Mouse (Mus musculus) megakaryocyte, adult 5-6 weeks (primary cell): ENCODE results near the gene Rere. TPM values are rescaled to one million over a fixed set of nuclear protein-coding genes. Genes with fewer than 3 reads are reported as not detected.
"Not testable (repeated sequence)": the region's sequence is repeated elsewhere in the genome, so short reads cannot be mapped to it uniquely, and the experiment has no call there.

Experiments used
- ATAC-seq: 2 replicates; pipeline ENCODE4 v1.8.0; 2016; ENCODE audit warnings: mild to moderate bottlenecking, inconsistent platforms; ENCODE audit not compliant: poor library complexity, severe bottlenecking
- total RNA-seq, 2 experiments: library from RNA; stranded (forward) in 1 of 2; stranded (reverse) in 1 of 2; fragments of 153-499, 151-499 nt in 1 of 2; fragments of 221-1000, 200-1000 nt in 1 of 2; gene quantifications; 2 replicates each; pipeline versions ENCODE4 v1.2.3 to v1.2.4; 2015 to 2017

The Rere gene
- total RNA-seq, 2 experiments from 2014 or later, result 16.3 to 65.8 TPM

DNA sequence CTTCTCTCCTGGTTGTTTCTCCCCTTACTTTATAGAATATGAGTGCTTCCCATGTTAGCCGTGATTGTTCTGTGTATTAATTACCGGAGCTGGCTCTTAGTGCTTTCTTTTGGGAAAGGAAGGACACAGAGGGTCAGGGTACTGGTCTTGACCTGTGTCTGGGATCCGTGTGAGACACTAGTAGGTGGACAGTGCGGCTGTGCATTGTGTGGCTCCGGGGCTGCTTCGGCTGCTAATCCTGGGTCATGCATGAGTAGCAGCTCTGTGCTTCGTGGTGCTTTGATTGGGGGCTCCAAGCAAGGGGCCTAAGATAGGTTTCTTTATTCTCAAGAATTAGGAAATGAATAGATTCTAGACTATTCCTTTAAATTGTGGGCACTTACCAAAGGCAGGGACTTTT, 175.0 kb downstream of the Rere start:
- ATAC-seq, result no peak

DNA sequence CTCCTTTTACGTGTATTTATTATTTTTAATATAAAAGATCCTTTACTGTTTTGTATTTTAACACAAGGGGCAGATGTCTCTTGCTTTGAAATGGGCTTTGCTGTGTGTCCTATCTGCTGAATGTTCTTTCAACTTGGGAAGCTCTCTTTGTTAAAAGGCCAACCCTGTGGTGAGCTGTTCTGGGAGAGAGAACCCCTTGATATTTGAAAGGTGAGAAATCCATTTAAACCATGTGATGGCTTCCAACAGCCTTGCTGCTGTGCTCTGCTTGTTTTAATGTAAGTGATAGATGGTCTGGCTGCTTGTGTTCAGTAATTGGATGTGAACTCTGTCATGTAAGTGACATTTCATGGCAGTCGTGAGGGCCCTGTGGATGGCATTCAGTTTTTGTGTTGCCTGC, 175.4 kb downstream of the Rere start:
- no peak for ATAC-seq

DNA sequence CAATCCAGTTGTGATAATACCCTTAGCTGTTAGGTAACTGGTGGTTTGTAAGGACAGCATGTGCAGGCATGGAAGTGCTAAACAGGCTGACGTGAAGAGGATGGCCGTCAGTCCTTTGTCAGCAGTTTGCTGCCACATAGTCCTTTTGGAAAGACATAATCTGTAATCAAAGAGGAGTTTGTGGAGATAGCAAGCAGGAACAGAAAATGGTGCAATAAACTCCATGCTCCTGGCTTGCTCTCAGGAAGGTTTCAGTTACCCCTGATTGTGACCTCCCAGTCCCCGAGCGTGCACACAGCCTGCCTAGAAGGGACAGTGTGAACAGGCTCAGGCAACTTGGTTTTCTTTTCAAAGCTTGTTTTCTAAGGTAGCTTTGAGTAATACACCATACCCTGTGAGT, 175.9 kb downstream of the Rere start:
- ATAC-seq, result no peak

DNA sequence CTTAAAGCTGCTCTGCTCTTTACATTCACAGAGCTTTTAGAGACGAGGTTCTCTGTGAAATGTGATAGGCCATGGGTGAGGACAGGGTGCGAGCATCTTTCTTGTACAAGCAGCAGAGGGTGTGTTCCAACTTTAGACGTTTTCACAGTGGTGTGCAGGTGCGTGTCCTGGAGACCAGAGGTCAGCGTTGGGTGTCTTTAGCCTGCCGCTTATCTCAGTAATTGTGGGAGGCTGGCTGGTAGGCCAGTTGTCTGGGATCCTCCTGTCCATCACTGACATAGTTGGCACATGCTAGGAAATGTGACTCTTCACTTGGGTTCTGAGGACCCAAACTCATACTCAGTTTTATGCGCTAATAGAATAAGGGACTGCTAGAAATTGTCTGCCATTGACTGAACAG, 176.3 kb downstream of the Rere start:
- ATAC-seq, result no peak

DNA sequence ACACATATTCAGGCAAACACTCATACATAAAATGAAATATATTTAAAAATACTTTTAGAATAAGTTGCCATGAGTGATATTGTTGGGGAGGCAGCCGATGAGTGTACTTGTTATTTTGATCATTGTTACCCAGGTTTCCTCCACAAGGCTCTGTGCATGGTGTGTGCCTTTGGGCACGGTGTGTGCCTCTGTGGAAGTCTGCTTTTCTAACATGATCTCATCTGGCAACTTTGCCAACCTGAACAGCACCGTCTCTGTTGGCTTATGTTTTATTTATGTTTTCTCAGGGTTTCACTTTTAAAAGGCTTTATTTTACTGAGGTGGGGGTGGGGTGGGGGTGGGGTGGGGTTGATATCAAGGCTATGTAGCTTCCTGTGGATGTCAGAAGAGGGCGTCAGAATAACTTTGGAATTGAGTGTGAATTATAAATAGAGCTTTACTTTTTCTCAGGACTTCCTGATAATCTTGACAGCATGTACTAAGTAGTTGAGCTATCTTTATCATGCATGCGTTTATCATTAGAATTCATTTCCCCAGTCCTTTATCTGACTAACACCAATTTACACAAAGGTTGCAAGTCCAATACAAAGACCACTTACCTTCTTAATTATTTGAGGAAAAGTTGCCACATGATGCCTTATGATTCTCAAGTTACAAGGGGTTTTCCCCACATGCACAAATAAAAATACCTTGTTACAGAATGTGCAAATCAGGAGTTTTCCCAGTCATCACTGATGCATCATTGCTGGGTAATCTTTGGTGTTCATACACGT, 177.8 kb downstream of the Rere start:
- no peak for ATAC-seq

DNA sequence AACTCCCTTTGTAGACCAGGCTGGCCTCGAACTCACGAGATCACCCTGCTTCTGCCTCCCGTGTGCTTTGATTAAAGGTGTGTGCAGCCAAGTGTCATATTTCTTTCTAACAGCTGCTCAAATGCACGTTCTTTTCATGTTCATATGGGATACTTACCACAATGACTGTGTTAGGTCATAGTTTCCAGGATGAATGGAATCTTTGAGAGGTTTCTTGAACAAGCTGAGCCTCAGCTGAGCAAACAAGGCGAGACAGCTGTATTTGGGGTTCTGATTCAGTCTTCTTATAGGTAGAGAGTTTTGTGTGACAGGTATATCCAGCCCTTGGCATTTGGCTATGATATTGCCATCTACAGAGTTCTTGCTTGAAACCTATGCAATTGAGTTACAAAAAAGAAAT, 179.0 kb downstream of the Rere start:
- no peak for ATAC-seq

DNA sequence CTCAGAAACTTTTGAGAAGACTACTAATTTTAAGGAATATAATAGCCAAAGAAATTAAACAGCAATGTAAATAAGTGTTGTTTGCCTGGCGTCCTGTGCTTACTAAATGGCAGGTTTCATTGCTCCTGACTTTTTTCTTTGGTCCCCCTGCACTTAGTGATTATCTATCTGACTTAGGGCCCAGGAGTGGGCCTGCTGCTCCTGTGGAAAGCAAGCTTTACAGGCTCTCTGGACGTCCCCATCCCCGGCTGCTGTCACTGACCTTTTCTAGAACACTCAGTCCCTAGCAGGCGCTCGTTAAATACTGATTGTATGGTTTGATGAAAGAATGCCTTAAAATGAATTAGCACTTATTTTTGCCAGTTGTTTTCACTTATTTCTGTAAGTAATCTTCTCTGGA, 179.6 kb downstream of the Rere start:
- no peak for ATAC-seq

DNA sequence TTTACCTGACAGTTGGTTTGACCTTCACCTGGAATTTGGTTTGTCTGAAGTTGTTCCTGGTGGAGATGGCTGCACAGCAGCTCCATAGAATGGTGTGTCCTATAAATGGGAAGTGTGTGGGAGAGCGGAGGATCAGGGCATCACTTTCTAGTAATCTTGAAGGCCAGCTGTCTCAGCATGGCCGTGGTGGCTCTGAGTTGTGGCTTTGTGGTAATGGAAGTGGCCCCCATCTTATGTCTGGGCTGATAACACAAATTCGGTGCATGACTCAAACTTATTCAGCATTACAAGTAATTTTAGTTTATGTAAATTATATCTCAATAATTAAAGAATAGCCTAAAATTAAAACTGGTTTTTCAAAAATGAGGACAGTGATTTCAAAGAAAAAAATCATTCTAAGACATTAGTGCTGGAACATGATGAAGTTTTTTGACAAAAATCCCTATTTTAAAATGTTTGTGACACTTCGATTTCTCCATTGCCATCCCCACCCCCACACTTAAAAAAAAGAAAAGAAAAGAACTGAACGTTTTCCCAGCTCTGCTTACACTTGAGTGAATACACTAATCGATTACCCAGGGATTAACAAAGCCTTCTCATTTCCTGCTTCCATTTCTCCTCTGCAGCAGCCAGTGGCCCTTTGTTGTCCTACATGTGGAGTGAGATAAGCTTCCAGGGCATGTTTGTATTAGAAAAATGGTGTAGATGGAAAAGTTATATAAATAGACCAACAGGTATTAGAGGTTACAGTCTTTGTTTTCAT, 180.2 kb downstream of the Rere start:
- ATAC-seq, result no peak

DNA sequence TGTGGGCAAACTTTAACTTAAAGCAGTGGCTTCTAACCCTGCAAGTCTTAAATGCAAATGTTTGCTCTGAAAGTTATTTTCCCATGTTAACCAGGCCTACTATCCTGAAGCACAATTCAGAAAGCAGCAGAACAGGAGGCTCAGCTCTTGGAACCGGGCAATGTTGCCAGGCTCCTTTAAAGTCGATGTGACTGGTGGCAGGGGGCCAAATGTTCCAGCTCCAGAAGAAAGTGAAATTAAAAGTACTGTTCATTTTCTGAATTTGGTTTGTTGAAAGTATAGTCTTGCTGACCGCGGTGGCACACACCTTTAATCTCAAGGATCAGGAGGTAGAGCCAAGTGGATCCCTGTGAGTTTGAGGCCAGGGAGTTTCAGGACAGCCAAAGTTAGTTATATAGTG, 180.9 kb downstream of the Rere start:
- ATAC-seq, result no peak

DNA sequence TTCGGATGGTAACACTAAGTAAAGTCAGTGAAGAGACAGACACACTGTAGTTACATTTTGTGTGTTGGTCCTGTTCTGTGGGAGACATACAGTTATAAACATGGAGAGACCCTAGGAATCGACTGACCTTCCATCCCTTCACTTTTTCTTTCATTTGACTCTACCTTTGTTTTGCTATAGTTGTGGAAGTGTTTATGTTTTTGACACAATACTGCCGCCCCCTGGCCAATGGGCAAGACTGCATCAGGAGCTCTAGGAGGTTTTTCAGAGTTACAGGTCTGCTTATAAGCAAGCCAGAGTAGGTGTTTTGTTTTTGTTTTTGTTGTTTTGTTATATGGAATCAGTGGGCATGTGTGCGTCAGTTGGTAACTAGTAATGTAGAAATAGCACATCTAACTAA, 184.3 kb downstream of the Rere start:
- peak; percentile 89 for ATAC-seq

DNA sequence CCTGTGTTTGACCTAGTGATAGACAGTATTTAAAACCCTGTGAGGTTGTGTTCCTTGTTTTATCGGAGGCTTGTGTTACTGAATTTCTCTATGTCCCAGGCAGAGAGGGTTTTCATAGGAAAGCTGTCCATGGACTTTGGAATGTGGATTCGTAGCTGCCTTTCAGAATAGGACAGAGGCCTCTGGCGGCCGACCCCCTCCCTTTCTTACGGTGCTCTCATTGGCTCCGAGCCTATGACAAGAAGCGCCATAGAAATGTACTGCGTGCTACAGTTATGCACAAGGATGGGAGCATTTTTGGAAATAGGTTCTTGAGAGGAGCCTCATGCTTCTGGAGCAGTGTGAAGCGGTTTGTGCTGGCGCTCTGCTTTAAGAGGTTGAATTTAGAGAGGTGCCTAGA, 187.8 kb downstream of the Rere start:
- no peak for ATAC-seq

DNA sequence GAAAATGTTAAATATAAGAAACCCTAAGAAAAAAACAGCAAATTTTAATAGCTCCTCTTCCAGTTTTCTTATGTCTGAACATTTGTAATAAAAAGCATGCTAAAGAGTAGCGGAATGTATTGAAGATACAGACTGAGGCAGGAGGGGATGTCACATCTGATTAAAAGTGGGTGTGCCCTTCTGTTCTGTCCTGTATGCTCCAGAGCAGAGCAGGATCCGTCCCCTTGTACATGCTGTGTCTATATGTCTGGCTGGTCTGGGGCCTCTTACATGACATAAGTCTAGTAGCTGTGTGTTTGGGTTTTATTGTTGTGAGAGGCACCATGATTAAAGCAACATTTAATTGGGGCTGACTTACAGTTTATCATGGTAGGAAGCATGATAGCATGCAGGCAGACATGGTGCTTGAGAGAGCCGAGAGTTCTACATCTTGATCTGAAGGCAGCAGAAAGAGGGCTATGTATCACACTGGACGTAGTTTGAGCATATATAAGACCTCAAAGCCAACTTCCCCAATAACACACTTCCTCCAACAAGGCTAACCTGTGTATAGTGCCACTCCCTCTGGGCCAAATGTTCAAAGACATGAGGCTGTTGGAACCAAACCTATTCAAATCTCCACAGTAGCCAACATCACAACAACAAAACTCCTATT, 189.4 kb downstream of the Rere start:
- peak; percentile 61 for ATAC-seq

DNA sequence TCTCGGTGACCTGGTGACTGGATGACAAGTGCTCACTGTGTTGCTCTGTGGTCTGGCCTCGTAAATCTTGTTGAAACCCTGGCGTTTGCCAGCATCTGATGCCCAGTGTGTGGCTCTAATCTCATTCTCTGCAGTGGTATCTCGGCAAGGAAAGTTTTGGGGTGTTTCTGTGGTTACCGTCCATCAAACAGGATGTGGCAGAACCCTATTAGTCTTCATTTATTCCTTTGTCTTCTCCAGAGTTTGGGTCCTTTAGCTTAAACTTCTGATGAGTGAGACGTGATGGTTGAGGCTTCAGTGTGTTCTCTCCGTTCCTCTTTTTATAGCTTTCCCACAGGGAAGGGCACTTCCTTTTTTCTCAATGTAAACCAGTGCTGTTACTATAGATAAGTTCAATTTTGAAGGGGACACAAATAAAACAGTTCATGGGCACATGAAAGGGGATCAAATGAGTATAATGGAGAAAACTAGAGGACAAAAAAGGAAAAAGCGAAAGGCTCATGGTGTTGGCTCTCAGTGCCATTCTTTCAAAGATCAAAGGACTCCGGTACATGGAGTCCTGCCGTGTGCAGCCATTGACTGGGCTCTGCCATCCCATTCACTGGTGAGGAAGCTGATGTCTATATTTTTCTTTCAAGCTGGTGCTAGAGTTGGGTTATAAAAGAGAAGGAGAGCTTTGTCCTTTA, 191.4 kb downstream of the Rere start:
- peak; percentile 90 for ATAC-seq

DNA sequence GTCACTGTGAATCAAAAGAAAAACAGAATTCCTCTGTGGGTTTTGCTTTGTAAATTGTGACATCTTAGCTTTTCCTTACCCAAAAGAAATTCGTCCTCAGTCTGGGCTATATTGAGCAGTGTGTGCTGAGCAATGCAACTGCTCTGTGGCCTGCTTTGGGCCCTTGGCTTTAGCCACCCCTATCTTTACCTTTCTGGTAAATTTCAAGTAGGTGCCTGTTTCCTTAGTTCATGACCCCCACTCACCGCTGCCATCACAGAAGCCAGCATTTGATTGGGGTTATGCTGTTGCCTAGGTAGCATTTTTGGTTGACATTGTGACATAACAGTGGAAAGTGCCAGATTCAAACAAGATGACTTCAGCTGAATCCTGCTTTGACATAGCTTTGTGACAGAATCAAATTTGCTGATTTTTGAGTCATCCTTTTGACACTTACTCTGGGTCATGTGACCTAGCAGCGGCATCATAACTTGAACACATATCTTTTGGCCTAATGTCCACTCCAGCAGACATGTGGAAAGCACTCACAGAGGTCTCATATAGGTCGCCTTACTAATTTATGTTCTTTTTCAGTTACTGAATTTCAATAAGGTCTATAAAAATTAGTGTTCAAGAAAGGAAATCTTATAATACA, 192.1 kb downstream of the Rere start:
- no peak for ATAC-seq

DNA sequence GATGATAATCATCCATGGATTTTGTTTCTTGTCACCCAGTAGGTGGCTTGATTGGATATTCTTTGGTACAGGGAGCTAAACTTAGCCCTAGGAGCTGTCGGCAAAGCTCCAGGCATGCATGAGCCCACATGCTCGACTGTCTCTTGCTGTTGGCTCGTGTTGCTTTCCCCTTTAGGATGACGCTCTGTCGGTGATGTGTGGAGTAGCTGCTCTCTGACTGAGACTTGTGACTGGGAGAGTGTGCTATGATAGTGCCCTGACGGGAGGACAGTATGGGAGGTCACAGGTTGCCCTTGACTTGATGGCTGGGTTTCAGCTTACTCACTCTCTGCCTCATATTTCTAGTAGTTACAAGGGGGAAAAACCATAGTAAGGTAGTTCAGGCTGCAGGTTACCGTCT, 192.6 kb downstream of the Rere start:
- no peak for ATAC-seq

DNA sequence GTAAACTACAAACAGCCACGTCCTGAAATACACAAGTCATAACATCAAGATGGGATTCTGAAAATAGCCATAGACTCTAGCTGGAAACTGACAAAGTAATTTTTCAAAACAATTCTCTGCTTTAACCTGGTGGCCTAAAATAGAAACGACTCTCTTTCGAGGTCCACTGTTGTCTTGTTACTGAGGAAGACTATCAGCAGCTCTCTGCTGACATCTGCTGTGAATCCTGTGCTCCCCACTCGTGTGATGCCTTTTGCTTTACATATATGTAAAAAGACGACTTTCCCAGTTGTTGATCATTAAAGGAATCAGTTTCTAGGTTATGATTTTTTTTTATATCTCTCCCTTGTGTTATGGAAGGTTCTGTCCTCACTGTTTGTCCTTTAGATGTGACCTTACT, 194.8 kb downstream of the Rere start:
- ATAC-seq, result no peak

DNA sequence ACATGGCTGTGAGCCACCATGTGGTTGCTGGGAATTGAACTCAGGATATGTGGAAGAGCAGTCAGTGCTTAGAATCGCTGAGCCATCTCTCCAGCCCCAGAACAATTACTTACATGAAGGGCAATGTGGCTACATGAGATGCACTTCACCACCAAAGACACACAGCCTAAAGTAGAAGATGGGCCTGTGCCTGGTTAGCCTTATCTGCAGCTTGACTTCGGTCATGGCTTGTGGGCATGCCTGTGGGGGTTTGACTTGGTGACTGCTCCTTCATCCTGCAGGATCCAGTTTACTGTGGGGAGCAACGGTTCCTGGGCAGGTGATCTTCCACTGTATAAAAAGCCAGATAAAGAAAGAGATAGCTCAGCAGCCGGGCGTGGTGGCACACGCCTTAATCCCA, 196.6 kb downstream of the Rere start:
- ATAC-seq, result no peak

DNA sequence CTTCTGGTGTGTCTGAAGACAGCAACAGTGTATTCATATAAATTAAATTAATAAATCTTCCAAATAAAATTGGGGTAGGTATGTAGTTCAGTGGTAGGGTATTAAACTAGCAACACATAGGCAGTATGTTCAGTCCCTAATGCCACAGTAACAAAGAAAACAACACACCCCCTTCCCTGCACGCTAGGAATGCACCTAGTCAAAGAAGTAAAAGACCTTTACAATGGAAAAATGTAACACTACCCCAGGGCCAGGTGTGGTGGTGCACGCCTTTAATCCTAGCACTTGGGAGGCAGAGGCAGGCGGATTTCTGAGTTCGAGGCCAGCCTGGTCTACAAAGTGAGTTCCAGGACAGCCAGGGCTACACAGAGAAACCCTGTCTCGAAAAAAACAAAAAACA, 201.6 kb downstream of the Rere start:
- ATAC-seq, result not testable (repeated sequence)

DNA sequence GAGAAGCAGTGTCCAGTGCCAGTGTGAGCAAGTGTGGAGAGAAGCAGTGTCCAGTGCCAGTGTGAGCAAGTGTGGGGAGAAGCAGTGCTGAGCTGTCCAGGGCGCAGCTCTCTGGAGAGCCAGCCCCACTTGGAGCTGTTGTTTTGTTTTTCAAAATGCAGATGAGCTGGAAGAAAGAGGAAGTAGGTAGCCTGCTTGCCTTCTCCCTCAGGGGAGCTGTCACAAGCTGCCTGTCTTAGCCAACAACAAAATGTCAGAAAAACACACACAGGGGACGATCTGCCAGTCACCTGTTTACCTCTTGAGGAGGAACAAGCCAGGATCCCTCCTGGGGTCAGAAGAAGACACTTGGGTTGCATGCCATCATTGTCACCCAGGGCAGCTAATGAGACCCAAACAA, 204.7 kb downstream of the Rere start:
- peak; percentile 81 for ATAC-seq

DNA sequence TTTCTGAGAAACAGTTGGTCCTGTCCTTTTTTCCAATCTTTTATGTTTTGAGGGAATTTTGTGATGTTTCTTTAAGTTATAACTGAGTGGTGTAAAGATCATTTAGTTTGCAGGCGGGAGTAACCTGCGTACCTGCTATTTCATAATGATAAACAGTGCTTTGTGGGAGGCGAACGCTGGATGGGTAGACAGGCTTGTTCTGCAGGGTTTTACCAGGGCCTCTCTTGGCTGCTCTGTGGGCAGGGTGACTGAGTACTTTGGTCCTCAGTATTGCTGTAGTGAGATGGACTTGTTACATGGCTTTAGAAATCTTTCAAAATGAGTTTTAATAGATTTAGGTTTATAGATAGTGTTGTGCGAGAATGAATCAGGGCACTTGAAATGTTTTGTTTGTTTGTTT, 205.7 kb downstream of the Rere start:
- no peak for ATAC-seq
